Mouse (Mus musculus) bone marrow, adult 2 months (tissue): ENCODE measurements around the gene Ssmem1.

Source experiments
- CTCF ChIP-seq: fragments of 200-500 bp; IDR thresholded peaks from 2 replicates; pipeline ENCODE4 v1.5.1; 2011; ENCODE audit warnings: low read length, control low read depth; ENCODE audit not compliant: control insufficient read depth, insufficient read depth
- POLR2A ChIP-seq: fragments of 200-500 bp; IDR thresholded peaks from 2 replicates; pipeline ENCODE4 v1.6.1; 2011; ENCODE audit warnings: low read depth, mild to moderate bottlenecking, control low read depth, low read length, borderline replicate concordance; ENCODE audit not compliant: control insufficient read depth

- no peak for TF ChIP-seq CTCF
- no peak for TF ChIP-seq POLR2A
Observed at GRCm38 (mm10) chr6:30549231-30549761, 39.6 kb downstream of the Ssmem1 start.
